Mouse (Mus musculus) inflammation-experienced regulatory T-cells (primary cell): ENCODE measurements around the gene Fbxo36. TPM values are rescaled to one million over a fixed set of nuclear protein-coding genes. Genes with fewer than 3 reads are reported as not detected.

ENCODE experiments used
- polyA plus RNA-seq, 2 experiments: library from polyadenylated mRNA; unstranded; fragments of 100-300 nt; shearing (Covaris generic); gene quantifications; one replicate each; pipeline ENCODE4 v1.2.1; 2017

Gene Fbxo36
- polyA plus RNA-seq: 1 to 10 TPM; 2.4 TPM

DNA sequence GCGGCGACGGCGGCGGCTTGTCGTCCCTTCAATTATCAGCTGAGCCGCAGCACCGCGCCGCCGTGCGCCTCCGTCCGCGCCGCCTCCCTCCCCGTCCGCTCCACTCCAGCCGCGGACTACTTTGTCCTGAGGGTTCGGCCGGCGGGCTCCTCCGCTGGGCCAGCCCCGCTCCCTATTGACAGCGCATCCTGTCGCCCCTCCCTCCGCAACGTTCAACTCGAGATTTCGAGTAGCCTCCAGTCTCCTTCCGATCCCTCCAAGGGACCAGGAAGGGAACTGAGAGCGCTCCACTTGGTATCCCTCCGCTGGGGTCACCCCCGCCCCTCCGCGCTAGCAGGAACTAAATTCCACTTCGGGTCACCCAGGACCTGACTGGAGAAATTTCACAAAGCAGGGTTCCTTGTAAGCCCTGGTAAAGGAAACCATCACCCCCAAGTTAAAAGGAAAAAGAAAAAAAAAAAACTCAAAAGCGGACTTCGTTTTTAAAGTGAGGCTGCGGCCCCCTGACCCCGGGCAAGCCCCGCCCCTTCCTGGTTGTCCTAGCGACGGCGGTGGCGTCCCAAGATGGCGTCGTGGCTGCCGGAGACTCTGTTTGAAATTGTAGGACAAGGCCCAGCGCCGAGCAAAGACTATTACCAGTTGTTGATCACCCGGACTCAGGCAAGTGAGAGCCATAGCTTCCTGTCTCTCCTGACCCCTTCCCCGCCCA, at the start of gene Fbxo36:
Gene Fbxo36 (plus strand): TSS at position 533 of the 709 bp plus-strand sequence.

DNA sequence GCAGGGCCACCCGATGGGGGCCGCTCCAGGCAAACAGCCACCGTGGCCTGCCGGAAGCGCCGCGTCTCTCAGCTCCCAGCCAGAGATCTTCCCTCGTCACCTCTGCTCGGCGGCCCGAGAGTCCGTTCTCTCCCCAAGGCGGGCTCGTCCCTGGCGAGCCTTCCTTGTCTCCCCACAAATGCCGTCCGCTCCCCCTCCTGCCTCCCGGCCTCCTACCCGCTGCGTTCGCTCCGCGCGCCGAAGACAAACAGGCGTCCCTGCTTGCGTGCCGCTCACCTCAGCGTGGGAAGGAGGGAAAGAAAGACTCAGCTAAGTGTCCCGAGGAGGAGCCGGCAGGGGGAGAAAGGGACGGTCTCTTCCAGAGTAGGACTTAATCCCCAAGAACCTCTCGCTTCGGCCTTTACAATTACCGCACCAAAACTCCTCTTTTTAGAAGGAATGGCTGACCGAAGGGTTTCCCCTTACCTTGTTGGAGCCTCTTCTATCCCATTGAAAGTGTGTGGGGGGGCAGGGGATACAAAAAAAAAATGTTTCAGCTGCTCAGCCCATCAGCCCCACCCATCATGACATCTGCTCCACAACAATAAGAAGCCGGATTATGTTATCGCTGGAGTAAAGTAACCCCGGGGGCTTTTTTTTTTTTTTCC, 500 bp downstream of the Fbxo36 start, which contains the start of gene Trip12:
Gene Trip12 (minus strand): TSS at position 499 of the 647 bp plus-strand sequence.

DNA sequence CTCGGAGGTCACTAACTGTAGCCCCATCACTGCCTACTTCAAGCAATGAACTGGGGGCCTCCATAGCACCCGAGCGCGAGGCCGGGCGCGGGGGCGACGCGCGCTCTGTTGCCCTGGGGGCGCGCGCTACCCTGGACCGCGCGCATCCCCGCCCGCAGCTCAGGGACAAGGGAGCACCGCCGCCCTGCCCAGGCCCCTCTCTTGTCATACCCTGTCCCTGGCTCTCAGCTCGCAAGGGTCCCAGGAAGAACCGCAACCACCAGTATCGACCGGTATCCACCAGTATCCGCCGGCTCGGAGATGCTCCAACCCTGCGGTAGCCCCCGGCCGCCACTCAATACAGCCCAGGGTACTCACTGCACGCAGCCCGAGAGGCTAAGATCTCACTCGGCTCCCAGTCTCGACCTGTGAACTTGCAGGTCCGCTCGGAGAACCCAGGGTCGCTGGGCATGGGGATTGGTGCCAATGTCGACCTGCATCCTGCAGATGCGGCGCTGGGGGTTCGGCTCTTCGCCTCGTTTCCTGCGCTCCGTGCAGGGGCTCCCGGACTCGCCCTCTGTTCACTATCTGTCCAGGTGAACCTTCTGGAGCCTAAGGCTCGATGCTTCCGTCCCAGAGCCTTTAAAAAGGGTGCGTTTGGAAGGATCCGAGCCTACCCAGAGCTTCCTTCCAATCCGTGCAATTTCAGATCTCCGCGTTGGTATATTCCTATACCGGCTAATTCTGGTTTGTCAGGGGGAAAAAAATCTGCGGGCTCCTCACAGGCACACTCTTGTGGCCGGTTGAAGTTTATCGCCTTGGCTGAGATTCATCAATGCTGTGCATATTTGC, 95.1 kb downstream of the Fbxo36 start, which contains the start of gene Slc16a14:
Gene Slc16a14 (minus strand): TSS at position 632 of the 831 bp plus-strand sequence.

Other genes with a start within 250 kb of the Fbxo36 start
- under 1 TPM; 0.18 to 0.66 TPM for gene Dner, start 143.6 kb upstream of the Fbxo36 start, polyA plus RNA-seq
- 100 to 1,000 TPM; 147 to 175 TPM for gene Trip12, start 675 bp downstream of the Fbxo36 start, polyA plus RNA-seq
- gene Slc16a14, start 95.3 kb downstream of the Fbxo36 start, polyA plus RNA-seq: under 1 TPM in 1 of 2 experiments, not detected in 1; 0.11 TPM